Mouse (Mus musculus) testis, adult 2 months (tissue): Measurements from ENCODE around the gene Hoxd12.

Experiments
- CTCF ChIP-seq: fragments of 200-500 bp; IDR thresholded peaks from 2 replicates; pipeline ENCODE4 v1.5.1; 2012; ENCODE audit warnings: low read depth, mild to moderate bottlenecking, inconsistent platforms, low read length, moderate library complexity; ENCODE audit not compliant: control insufficient read depth, insufficient read depth, insufficient replicate concordance
- POLR2A ChIP-seq: fragments of 200-500 bp; IDR thresholded peaks from 2 replicates; pipeline ENCODE4 v1.6.1; 2012; ENCODE audit warnings: low read depth, mild to moderate bottlenecking, inconsistent platforms, low read length, moderate library complexity; ENCODE audit not compliant: control insufficient read depth

DNA sequence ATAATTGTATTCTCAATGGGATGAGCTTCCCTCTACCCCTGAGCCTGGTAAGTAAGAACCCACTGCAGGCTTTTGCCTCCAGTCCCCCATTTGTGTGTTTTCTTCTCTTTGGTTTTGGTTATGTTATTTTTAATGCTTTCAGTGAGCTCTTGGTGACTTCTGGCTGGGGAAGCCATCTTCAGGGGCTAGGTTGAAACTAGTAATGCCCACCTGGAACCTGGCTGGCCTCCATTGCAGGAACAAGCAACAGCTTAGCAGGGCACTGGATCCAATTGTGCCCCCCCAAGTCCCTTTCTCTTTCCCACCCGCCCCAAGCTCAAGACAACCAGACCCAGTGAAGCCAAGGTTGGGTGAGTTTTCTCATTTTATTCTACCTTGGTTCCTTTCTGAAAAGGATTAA, 20.6 kb downstream of the Hoxd12 start:
- TF ChIP-seq POLR2A (no peak), CTCF (no peak)
